Mouse (Mus musculus): ENCODE results near the gene Gm13539.
"Not testable (repeated sequence)": the region's sequence is repeated elsewhere in the genome, so short reads cannot be mapped to it uniquely, and the experiment has no call there.

Gene Gm13539

DNA sequence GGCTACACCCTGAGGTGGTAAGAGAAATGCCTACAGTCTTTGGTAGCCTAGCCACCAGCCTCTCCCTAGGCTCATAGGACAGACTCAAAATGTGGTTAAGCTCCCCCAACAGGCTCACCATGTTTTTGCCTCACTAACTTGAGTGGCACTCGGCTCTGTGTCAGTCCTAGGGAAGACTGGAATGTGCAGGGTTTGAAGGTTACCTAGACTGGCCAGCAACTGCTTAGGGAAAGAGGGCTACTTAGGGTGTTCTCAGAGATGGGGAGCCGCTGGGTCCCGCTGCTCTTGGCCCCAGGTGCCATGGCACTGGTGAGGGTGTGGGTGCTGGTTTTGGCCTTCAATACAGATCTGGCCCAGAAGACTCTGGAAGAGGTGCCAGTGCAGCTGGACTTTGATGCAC is at the start of gene Gm13539:
Gene Gm13539 (plus strand): TSS at position 301 of the 400 bp plus-strand sequence.
- DNase-seq (ENCODE audit: low read depth in 1 of 2, low spot score in 2 of 2): no peak

DNA sequence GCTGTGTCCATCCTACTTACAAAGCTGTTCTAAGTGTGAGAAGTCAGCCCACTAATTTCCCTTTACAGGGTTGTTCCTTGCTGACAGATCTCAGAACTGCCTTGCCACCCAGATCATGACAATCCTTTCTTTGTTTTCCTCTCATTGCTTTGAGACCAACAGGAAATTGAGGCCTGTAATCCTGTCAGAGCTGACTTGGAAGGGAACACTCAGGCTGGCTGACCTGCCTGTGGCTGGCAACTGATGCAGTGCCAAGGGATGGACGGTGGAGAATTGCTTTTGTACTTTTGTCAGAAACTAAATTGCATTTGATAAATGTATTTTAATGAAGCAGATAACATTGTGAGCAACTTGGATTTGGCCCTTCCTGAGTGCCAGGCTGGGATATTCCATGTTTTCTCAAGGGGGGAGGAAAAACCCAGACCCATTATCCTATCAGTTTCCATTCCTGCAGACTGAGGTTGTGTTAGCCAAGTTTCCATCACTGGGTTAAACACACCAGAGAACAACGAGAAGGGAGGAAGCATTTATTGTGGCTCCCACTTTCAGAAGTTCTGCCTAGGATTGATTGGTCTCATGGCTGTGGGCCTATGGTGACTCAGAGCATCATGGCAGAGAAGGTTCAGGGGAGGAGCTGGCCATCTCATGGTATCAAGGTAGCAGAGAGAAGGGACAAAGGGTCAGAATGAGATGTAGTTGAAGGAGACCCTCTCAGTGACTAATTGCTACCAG is 48.7 kb upstream of the Gm13539 start:
- no peak for DNase-seq (ENCODE audit: low read depth in 1 of 2, low spot score in 2 of 2)

DNA sequence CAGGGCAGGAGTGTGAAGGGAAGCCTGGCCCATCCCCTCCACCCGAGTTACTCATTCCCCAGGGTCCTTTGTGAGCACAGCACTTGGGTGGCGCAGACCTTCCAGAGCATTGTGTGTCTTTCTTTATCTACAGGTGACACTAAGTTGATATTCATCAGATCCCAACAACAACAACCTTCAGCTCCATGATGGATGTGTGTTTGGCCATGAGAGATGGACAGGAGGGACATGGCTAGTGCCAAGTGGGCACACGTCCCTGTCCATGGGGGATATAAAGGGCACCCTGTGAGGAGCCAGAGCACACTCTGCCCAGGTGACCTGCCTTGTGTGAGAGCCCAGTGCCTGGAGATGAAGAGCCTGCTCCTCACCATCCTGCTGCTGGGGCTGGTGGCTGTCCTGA is 45.3 kb upstream of the Gm13539 start, which contains the start of gene Obp2b:
Gene Obp2b (plus strand): TSS at position 301 of the 400 bp plus-strand sequence.
- DNase-seq (ENCODE audit: low read depth in 1 of 2, low spot score in 2 of 2): not testable (repeated sequence)

DNA sequence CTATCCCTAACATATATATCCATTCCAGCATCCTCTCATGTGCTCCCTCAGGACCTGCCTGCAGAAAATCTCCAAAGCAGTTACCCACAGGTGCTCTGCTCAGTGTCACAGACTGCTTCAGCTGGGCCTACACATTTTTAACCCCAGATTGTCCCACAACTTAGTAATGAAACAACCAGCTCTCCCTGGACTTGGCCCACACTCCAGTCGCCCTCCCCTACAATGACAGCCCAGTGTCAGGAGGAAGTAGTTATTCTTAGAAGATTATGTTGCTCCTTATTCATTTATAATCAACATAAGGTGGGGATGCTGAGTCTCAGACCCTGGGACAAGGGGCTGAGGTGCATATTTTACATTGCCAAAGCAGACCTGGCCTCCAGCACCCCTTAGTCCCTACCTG is 40.4 kb upstream of the Gm13539 start:
- no peak for DNase-seq (ENCODE audit: low read depth in 1 of 2, low spot score in 2 of 2)

DNA sequence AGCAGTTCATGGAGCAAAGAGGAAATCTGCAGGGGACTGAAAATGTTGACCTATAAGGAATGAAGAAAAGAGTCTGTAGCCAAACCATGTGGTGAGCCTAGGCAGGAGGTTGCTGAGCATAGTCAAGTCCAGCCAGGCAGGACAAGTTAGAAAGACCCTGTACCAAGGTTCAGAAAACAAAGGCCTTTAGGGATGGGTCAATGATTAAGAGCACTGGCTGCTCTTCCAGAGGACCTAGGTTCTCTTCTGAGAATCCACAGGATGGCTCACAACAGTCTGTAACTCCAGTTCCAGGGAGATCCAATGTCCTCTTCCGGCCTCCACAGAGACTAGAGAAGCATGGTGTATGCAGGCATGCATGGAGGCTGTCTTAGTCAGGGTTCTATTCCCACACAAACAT is 27.9 kb upstream of the Gm13539 start:
- DNase-seq (ENCODE audit: low read depth in 1 of 2, low spot score in 2 of 2): no peak

DNA sequence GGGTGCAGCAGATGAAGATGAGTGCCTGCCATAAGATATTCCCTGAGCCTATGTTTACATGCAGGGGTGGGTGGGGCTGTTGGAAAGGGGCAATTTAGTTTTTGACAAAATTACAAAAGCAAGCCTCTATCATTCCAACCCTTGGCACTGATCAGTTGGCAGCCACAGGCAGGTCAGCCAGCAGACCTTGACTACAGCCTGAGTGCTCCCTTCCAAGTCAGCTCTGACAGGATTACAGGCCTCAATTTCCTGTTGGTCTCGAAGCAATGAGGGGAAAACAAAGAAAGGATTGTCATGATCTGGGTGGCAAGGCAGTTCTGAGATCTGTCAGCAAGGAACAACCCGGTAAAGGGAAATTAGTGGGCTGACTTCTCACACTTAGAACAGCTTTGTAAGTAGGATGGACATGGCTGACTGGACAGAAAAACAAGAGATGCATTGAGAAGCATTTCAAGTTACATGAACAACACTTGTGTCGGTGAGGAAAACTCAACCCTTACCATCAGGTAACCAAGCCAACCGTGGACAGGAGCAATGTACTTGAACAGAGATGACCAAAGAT is 23.9 kb upstream of the Gm13539 start:
- DNase-seq (ENCODE audit: low read depth in 1 of 2, low spot score in 2 of 2): no peak

DNA sequence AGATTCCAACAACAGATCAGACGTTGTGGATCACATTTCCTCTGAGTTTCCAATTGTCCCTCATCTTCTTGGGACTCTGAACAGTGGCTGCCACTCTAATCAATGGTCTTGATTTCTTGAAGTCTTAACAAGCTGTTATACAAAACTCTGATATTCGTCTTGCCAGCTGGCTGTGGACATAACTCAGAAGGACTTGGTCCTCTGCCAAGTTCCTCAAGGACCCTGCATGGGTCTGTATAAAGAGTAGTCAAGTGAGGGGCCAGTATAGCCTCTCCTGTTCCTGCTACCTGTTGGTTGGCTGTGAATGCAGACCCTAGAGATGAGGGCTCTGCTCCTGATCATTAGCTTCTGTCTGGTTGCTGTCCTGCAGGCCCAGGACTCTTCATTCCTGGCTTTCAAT is 16.8 kb upstream of the Gm13539 start, which contains the start of gene Lcn3:
Gene Lcn3 (plus strand): TSS at position 301 of the 400 bp plus-strand sequence.
- DNase-seq (ENCODE audit: low read depth in 1 of 2, low spot score in 2 of 2): no peak

DNA sequence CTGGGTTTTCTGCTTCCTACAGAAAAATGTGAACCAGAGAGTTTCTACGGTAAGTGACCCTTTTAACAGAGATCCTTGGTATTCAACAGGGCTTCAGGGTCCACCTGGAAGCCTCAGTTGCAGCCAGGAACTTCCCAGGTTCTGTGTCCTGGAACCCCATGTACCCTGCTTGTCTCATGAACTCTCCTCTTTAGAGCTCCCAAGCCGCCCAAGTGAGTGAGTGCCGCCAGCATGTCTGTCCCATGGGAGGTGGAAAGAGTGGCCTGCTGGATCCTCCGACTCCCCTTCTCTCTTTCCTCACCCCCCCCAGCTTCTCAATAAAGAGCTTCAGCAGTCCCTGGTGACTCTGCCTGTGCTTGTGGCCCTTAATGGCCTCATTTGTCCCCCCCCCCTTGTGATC is 14.3 kb upstream of the Gm13539 start:
- DNase-seq (ENCODE audit: low read depth in 1 of 2, low spot score in 2 of 2): no peak

DNA sequence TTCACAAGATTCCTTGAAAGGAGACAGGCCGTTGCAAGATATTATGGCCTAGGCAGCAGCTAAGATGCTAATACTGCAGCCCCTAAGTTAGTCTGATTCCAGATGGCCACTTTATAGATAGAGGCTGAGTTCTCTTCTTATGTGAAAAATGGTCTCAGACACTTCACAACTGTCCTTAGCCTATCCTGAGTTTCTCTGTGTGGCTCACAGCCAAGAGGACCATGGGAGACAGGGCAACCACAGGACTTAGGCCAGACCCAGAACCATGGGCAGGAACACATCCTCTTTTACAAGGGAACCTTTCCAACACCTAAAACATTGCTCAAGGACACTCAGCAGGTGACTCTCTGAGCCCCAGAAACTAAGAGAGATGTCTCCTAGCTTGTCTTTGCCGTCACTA is 8.6 kb upstream of the Gm13539 start:
- no peak for DNase-seq (ENCODE audit: low read depth in 1 of 2, low spot score in 2 of 2)

DNA sequence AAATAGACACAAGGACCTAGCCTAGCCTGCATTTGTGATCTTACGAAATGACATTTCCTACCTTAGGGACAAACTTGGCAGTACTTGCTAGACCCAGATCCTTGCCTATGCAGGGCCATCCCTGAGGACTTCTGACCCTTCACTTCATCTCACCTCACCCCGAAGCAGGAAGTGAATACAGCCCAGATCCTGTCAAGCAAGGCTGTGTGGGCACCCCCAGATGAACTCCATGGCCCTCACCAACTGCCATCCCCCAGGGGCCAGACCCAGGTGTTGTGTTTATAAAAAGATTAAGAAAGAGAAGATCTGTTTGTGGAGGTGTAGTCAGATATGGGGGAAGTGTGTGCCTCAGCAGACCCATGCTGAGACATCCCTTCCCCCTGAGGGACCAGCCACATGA is 7.4 kb upstream of the Gm13539 start:
- DNase-seq (ENCODE audit: low read depth in 1 of 2, low spot score in 2 of 2): no peak

DNA sequence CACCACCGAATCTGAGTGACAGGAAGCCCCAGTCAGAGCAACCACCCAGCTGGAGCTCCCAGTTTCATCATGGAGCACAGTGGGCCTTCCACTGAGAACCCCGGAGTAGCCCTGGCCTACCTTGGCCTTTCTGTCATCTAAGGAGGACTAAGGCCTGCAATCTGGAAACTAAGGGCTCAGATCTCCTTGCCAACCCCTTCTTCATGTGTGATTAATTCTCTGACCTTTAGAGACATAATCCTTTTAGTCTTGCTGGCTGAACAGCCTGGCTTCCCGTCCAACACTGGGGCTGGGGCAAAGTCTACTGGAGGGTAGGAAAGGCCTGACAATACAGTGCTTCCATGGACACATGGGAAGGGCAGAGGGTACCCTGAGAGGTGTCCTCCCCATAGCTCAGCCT is 6.1 kb upstream of the Gm13539 start:
- no peak for DNase-seq (ENCODE audit: low read depth in 1 of 2, low spot score in 2 of 2)

DNA sequence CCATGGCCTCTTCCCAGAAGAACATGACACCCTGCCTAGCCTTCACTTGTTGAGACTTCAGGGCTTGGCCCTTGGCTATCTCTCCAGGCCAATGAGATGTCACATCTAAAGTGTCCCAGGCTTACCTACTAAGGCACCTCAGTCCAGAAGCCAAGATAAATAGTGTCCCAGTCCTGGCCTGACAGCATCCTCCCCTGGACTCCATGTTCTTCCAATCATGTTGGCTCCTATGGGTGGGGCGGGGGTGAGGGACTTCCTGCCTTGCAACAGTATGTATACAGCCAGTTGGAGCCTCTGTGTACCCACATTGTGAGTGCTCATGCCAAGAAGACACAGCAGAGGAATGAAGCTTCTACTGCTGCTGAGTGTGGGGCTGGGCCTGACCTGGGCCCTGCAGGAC is 5.3 kb upstream of the Gm13539 start, which contains the start of gene Lcn11:
Gene Lcn11 (plus strand): TSS at position 301 of the 400 bp plus-strand sequence.
- no peak for DNase-seq (ENCODE audit: low read depth in 1 of 2, low spot score in 2 of 2)

DNA sequence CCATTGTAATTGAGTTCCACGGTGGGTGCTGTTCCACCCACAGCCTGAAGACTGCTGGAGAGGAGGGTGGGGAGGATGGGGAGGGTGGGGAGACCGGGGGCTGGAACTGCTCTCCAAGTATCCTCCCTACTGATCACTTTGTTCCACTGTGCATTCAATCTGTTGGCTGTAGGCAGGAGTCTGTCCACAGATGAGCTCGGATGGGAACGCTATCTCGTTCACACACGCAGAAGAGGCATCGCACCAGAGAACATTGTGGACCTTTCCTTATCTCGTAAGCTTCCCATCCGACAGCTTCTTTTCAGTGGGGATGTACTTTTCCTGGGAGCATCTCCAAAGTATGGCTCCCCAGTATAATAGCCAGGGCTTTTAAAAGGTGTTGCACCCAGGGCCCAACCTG is 3.0 kb upstream of the Gm13539 start:
- DNase-seq (ENCODE audit: low read depth in 1 of 2, low spot score in 2 of 2): no peak

DNA sequence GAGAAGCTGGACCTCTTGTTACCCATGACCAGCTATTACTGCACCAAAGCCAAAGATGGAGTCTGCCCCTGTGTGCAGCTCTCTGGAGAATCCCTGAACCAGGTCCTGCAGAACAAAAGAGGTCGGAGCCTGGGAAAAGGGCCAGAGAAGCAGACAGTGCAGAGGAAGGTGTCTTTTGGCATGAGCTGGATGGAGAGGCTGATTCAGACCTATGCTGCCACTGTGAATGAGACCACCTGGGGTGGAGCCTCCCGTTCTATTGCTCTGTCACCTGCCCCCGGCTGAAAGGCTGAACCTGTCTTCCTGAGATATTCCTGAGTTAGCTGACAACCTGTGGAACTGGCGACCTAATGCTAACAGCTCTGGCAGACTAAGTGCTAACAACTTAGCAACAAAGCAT is 1.1 kb upstream of the Gm13539 start:
- no peak for DNase-seq (ENCODE audit: low read depth in 1 of 2, low spot score in 2 of 2)

DNA sequence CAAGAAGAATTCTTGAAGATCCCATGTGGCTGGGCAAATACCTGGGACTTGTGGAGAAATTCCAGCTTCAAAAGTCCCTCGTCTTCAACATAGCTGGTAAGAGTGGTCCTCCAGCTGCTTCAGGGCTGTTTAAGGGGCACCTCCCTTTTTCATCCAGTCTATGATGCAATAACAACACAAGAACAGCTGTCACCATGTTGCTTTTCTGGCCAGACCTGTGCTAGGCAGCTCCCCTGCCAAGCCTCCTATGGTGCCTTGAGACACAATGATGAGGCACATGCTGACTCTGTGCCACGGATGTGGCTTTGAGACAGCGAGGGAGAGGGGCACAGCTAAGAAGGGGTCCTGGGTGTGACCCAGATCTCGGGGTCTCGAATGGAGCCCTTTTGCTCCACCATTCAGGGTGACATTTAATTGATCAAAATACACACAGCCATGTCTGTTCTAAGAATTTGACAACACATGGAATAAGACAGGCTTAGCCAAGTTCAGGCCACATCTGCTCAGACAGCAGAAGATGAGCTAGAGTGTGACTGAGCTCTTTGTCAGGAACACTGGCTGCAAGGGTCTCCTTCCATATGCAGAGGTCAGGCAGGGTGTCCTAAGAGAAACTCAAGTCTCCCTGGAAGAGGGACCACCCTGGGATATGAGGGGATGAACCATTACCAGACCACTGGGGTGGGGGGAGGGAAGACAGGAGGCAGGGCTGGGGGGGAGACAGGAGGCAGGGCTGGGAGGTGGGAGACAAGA is 3.7 kb downstream of the Gm13539 start:
- no peak for DNase-seq (ENCODE audit: low read depth in 1 of 2, low spot score in 2 of 2)

DNA sequence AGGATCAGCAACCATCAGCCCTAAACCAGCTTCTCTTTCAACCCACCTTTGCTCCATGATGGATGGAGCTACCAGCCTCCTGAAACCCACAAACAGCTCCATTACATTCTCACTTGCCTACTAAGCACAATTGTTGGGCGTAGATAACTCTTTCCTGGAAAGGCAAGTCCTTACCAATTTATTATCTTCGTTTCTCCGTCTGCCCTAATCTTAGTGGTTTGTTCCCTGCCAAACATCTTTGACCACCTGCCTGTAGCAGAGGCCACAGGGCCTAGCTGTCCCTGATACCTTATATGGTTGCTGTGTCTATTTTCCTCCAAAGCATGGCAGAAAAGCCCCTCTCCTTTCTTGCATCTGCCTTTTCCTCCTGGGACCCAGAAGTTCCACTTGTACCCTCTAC is 7.0 kb downstream of the Gm13539 start:
- DNase-seq (ENCODE audit: low read depth in 1 of 2, low spot score in 2 of 2): no peak

DNA sequence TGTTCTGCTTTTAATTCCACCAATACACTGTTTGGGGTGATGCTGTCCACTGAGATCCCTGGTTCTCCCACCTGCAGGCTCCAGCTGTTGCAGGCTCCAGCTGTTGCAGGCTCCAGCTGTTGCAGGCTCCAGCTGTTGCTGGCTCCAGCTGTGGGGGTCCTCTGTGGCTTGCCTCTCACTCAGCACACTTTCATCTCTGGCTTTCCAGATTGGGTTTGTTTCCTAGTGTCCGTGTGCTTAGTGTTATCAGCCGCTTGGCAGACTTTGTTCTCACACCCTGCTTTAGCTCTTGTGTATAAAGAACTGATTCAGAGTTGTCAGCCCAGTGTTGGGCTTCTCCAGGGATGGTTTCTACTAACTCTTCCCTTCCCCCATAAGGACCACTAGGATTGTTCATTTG is 15.6 kb downstream of the Gm13539 start:
- no peak for DNase-seq (ENCODE audit: low read depth in 1 of 2, low spot score in 2 of 2)

DNA sequence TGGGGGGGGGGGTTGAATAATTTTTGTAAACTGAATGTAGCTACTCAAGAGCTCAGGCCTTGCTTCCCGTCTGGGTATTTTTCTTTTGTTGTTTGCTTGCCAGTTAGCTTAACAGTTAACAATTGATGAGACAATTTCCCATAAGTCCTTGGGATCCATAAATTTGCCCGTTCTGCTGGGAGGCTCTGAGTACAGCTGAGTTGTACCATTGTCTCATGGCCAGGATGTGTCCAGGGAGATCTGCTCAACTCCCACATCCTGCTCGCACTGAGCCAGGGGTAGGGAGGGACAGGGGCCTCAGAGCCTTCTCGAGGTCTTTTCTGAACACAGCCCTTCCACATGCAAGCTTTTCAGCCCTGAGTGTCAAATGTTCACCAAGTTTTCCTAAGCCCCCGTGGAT is 16.0 kb downstream of the Gm13539 start:
- DNase-seq (ENCODE audit: low read depth in 1 of 2, low spot score in 2 of 2): no peak

DNA sequence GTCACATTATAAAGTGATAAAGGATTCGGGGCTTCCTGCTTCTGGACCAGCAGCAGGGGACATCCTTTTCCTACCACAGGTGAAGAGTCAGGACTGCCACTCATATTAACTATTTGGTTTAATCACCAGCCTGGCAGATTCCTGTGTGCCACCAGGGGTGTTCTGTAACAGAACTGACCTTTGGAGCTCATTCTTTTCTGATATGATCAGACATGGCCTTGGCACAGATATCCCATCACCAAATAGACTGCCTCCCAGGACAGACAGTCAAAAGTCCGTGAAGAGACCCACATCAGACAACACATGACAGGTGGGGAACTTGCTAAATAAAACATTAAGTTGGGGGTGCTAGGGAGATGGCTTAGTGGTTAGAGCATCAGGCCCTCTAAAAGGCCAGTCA is 29.7 kb downstream of the Gm13539 start:
- no peak for DNase-seq (ENCODE audit: low read depth in 1 of 2, low spot score in 2 of 2)

DNA sequence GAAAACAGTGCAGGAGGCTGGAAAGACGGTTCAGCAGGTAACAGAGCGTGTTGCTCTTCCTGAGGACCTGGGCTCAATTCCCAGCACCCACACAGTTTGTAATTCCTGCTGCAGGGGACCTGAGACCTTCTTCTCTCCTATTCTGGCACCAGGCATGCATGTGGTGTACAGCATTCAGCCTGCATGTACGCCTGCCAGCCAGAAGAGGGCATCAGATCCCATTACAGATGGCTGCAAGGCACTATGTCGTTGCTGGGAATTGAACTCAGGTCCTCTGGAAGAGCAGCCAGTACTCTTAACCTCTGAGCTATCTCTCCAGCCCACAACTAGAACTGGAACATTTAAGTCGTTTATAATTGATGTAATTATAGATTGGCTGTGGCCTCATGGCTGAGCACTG is 31.3 kb downstream of the Gm13539 start:
- no peak for DNase-seq (ENCODE audit: low read depth in 1 of 2, low spot score in 2 of 2)

DNA sequence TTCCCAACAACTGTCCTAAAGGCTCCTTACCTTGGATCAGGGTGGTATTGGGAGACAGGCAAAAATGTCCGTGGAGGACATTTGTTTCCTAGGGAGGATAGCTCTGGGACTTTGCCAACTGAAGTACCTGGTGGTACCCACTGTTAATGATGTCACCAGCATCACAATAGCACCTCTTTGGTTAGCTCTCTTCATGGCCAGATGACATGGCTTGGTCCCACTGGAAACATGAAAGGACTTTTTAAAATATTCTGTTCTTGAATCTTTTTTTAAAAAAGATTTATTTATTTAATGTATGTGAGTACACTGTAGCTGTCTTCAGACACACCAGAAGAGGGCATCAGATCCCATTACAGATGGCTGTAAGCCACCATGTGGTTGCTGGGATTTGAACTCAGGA is 33.7 kb downstream of the Gm13539 start, which contains the start of gene Glt6d1:
Gene Glt6d1 (minus strand): TSS at position 101 of the 400 bp plus-strand sequence.
- not testable (repeated sequence) for DNase-seq (ENCODE audit: low read depth in 1 of 2, low spot score in 2 of 2)

DNA sequence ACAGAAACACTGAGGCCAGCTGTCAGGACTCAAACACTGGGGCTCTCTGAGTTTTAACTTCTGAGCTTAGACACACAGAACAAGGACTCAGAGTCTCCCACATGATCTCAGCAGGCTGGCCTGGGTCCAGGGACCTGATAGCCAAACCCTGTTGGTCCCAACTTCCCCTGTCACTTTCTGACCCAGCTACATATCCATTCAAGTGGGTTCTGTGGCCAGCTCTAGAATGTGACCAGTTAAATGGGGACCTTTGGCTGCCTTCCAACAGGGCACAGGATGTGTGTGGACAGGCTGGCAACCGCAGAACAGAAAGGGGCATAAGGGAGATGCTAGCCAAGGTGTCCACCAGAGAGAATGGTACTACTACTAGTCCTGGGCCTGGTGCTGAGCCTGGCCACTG is 40.7 kb downstream of the Gm13539 start, which contains the start of gene Lcn9:
Gene Lcn9 (plus strand): TSS at position 348 of the 400 bp plus-strand sequence.
- no peak for DNase-seq (ENCODE audit: low read depth in 1 of 2, low spot score in 2 of 2)
